Mouse (Mus musculus) E14TG2a.4 (cell line): Measurements from ENCODE around the gene Mrpl43.

Experiments
- CTCF ChIP-seq: conservative IDR thresholded peaks from 2 replicates; pipeline ENCODE4 v1.5.1; 2014; ENCODE audit warnings: low read length
- POU5F1 ChIP-seq: IDR thresholded peaks from 2 replicates; pipeline ENCODE4 v1.6.1; 2014; ENCODE audit warnings: low read length, borderline replicate concordance

- TF ChIP-seq CTCF (no peak), POU5F1 (no peak)
Measured at GRCm38 (mm10) chr19:45010646-45011045, 4.4 kb upstream of the Mrpl43 start.
